Mouse (Mus musculus): ENCODE data around the gene Dcbld1. TPM values are rescaled to one million over a fixed set of nuclear protein-coding genes. Genes with fewer than 3 reads are reported as not detected.
A peak's percentile ranks its signal among the peaks of the same experiment; 100 is the strongest.

Gene Dcbld1
- polyA plus RNA-seq (2012; ENCODE audit: insufficient read depth, low replicate concordance) = 0.39 and 0.69 TPM in 2 replicates

DNA sequence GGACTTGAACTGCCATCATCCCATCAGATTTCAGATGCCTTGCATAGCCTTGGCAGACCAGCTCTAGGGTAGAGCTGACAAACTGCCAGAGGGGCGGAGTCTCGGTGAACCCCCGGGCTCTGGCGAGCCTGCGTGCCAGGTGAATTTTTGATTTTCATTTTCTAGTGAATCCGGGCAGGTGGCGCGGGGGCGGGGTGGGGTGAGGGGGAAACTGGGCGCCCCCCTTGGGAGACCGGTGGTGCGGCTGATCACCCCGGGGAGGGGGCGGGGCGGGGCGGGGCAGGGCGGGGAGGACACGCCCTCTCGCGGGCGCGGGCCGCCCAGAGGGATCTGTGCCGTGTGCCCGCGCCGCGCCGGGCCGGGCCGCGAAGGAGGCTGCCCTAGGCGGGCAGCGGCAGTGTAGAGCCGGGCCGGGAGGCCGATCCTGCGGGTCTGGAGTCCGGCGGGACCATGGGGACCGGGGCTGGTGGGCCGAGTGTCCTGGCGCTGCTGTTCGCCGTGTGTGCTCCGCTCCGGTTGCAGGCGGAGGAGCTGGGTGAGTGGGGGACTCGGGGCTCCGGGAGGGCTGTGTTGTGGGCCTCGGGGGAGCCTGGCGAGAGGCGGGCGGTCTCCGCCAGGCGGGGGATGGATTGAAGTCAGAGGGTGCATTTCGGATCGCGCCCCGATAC is at the start of gene Dcbld1:
Gene Dcbld1, plus strand, starts transcription at position 319 of the 668 bp plus-strand sequence.
- H3K36me3 ChIP-seq (replicated peaks; ENCODE audit: low read length) = no peaks in the 10 kb centered on the region
- H3K4me3 ChIP-seq (replicated peaks) = peak within 1 kb of the TSS; percentile 93
- H3K4me1 ChIP-seq = peaks cover 22% of the 10 kb centered on the region
- TF ChIP-seq GATA1 (IDR thresholded peaks at IDR 0.05; ENCODE audit: borderline replicate concordance, low read length) = no peak
- no peak for TF ChIP-seq FLI1 (IDR thresholded peaks at IDR 0.05; ENCODE audit: low read length)
- H3K27me3 ChIP-seq (replicated peaks) = peaks cover 45% of the 10 kb centered on the region
- H3K9me3 ChIP-seq = peaks cover 9% of the 10 kb centered on the region

DNA sequence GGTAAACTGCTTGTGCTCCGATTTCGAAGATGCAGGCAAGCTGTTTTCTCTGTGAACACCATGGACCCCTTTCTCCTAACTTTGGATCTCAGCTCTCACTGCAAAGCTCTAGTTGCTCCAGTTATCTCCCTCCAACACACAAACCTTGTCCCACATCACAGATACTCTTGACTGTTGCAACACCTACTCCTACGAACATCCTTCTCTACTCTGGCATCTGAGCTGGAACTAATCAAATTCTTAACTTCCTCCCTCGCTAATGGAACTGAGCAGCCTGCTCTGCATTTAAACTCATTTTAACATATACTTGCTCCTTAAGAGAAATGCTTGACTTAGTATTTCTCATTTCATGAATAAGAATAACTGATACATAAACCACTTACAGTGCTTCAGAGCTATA is 47.5 kb upstream of the Dcbld1 start:
- H3K9me3 ChIP-seq = no peaks in the 10 kb centered on the region
- no peaks in the 10 kb centered on the region for H3K4me1 ChIP-seq
- no peaks in the 10 kb centered on the region for H3K27me3 ChIP-seq (replicated peaks)
- no peak overlapping the region for H3K4me3 ChIP-seq (replicated peaks)
- TF ChIP-seq GATA1 (IDR thresholded peaks at IDR 0.05; ENCODE audit: borderline replicate concordance, low read length) (no peak), FLI1 (IDR thresholded peaks at IDR 0.05; ENCODE audit: low read length) (no peak)
- no peaks in the 10 kb centered on the region for H3K36me3 ChIP-seq (replicated peaks; ENCODE audit: low read length)

DNA sequence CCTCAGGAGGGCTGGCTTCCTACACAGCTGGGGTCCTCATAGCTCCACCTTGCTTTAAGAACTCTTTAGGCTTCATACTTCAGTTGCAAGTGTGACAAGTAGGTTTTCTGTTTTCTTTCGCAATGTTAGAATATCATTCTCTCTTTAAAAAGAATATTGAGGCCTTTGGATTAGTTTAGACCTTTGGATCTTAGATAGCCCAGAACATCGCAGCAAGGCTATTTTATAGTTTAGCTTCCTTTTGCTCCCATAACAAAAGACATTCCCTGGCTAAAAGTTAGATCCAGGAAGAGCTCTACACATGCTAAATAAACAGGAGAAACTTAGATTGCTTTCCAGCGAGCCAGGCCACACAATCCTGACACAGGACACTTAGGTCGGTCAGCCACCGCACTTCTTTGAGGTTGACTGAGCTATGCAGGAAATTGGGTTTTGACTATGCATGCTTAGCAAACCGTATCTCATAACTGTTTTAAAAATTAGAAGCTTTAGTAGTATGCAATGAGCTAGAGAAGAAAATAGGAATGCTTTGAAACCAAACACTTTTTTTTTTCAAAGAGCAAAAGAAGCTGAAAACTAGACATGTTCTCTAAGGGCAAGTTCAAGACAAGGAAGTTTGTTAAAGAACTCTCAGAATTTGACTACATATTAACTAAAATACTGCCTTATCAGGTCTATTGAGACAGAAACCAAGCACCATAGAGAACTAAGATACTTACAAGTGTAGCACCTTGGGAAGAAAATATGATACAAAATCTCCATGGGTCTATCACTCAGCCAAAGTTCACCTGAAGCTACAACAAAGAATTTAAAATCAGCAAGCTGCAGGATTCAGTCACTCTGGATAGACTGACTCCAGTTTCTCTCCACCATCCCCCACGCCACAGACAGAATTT is 38.2 kb upstream of the Dcbld1 start, which contains the start of gene Ros1:
Gene Ros1, minus strand, starts transcription at position 288 of the 896 bp plus-strand sequence.
- no peaks in the 10 kb centered on the region for H3K4me1 ChIP-seq
- no peaks in the 10 kb centered on the region for H3K27me3 ChIP-seq (replicated peaks)
- peaks cover 2% of the 10 kb centered on the region; the same call in 1 of the 2 replicates for H3K9me3 ChIP-seq
- no peaks in the 10 kb centered on the region for H3K36me3 ChIP-seq (replicated peaks; ENCODE audit: low read length)
- H3K4me3 ChIP-seq (replicated peaks) = no peak within 1 kb of the TSS
- TF ChIP-seq GATA1 (IDR thresholded peaks at IDR 0.05; ENCODE audit: borderline replicate concordance, low read length) = no peak
- no peak for TF ChIP-seq FLI1 (IDR thresholded peaks at IDR 0.05; ENCODE audit: low read length)

DNA sequence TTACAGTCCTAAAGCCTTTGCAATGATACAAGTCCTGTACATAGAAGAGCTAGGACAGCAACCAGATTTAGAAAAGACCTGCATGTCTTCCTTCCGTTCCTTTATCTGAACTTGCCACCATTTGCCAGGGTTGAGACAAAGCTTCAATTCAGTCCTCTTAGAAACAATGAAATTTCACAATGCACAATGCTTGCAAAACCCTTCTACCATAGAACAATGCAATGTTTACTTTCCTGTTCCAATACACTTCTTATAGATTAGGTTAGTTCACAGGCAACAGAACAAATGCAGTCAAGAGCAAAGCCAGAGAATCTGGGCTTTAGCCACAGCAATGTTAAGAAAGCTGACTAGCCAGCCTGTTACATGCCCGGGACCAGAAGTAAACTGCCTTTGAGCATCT is 29.4 kb upstream of the Dcbld1 start:
- Histone ChIP-seq H3K4me1 (no peaks in the 10 kb centered on the region), H3K4me3 (replicated peaks) (no peak overlapping the region), H3K36me3 (replicated peaks; ENCODE audit: low read length) (no peaks in the 10 kb centered on the region), H3K27me3 (replicated peaks) (no peaks in the 10 kb centered on the region), H3K9me3 (no peaks in the 10 kb centered on the region)
- TF ChIP-seq GATA1 (IDR thresholded peaks at IDR 0.05; ENCODE audit: borderline replicate concordance, low read length) (no peak), FLI1 (IDR thresholded peaks at IDR 0.05; ENCODE audit: low read length) (no peak)

DNA sequence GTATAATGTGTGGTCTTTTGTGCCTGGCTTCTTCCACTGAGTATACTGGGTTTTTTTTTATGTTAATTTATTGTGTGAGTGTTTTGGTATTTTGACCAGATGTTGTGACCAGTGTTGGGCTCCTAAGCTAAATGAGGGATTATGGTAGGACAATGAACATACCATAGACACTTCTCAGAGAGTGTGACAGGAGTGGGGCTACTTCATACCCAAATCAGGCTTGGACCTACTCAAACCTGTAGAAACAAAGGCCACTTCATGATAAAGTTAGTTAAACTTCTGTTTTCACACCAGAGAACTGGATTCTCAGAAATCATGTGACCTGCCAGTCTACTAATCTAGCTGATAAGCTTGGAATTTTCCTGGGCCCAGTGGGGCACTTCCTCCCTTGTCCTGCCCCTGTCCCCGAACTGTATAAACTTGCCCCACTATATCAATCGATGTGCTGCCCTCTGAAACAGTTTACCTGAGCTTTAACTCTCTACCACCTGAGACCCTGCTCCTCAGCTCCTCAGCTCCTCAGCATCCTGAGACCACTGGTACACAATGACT is 18.1 kb upstream of the Dcbld1 start:
- no peaks in the 10 kb centered on the region for H3K9me3 ChIP-seq
- H3K36me3 ChIP-seq (replicated peaks; ENCODE audit: low read length) = no peaks in the 10 kb centered on the region
- TF ChIP-seq FLI1 (IDR thresholded peaks at IDR 0.05; ENCODE audit: low read length) = no peak
- H3K4me1 ChIP-seq = peaks cover 5% of the 10 kb centered on the region; the same call in 1 of the 2 replicates
- H3K4me3 ChIP-seq (replicated peaks) = no peak overlapping the region
- no peaks in the 10 kb centered on the region for H3K27me3 ChIP-seq (replicated peaks)

DNA sequence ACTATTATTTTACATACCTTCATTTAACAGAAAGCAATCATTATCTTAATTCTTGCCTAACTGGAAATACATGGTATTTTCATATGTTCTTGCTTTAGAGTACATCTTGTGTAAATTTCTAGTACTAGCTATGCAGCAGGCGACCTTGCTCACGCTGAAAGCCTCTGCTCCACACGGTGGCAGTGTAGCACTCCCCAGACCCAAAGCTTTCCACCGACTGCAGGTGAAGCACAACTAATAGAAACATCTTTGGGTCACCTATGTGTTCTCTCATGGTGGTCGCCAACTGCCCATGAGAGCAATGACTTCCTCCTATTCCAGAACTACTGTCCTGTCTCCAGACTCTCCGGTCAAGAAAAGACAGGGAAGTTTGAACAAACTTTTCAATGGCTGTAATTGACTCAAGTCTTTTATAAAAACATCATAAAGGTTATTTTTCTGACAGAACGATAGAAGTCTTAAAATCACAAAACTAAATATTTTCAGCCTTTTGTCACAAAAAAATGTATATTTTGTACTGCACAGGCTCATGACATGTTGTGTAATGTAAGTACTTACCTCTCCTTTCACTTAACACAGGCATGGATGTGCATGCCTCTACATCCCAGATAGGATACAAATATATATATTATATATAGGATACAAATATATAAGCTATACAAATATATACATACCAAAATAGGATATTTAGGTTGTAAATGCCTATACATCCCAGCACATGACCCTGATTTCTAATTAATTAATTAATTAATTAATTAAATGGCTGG is 16.4 kb upstream of the Dcbld1 start:
- Histone ChIP-seq H3K9me3 (no peaks in the 10 kb centered on the region), H3K4me1 (peaks cover 5% of the 10 kb centered on the region; the same call in 1 of the 2 replicates), H3K27me3 (replicated peaks) (no peaks in the 10 kb centered on the region), H3K36me3 (replicated peaks; ENCODE audit: low read length) (no peaks in the 10 kb centered on the region), H3K4me3 (replicated peaks) (no peak overlapping the region)
- TF ChIP-seq FLI1 (IDR thresholded peaks at IDR 0.05; ENCODE audit: low read length) (no peak), GATA1 (IDR thresholded peaks at IDR 0.05; ENCODE audit: borderline replicate concordance, low read length) (no peak)

DNA sequence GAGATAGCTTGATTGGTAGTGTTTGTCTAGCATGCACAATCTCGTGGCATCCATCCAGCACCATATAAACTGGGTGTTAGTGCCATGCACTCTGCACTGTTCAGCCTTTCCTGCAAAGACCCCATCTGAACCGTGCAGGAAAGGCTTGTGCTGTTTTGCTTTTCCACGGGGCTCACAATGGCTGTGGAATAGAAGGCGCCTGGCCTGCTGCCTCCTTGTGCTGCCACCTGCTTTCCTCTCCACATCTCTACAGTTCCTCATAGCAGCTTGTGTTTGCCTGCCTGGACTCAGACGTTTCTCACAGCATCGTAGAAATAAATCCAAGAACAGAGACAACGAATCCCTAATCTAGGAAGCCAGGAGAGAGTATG is 15.9 kb upstream of the Dcbld1 start:
- Histone ChIP-seq H3K4me3 (replicated peaks) (no peak overlapping the region), H3K36me3 (replicated peaks; ENCODE audit: low read length) (no peaks in the 10 kb centered on the region), H3K4me1 (peaks cover 5% of the 10 kb centered on the region; the same call in 1 of the 2 replicates), H3K9me3 (peaks cover 3% of the 10 kb centered on the region; the same call in 1 of the 2 replicates), H3K27me3 (replicated peaks) (no peaks in the 10 kb centered on the region)
- TF ChIP-seq FLI1 (IDR thresholded peaks at IDR 0.05; ENCODE audit: low read length) = no peak
- TF ChIP-seq GATA1 (IDR thresholded peaks at IDR 0.05; ENCODE audit: borderline replicate concordance, low read length) = no peak

DNA sequence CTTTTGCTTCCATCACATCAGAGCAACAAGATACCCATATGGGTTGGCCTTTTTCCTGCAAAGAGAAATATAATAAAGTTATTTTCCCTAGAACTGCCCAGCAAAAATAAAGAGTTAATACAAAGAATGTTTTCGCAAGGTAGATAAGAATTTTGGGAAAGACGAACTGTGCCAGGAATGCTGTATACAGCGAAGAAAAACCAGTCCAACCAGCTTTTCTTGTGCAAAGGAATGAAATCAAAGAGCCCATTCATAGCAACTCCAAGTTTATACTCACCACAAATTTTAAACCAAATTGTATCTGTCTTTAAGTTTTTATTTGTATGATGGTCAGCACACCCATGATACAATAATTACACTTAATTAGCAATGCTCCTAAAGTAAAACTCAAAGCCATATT is 13.8 kb upstream of the Dcbld1 start:
- H3K9me3 ChIP-seq = peaks cover 7% of the 10 kb centered on the region

More for the DNA sequence above, 13.8 kb upstream of the Dcbld1 start:
- no peak for TF ChIP-seq FLI1 (IDR thresholded peaks at IDR 0.05; ENCODE audit: low read length)
- no peak for TF ChIP-seq GATA1 (IDR thresholded peaks at IDR 0.05; ENCODE audit: borderline replicate concordance, low read length)
- peaks cover 5% of the 10 kb centered on the region; the same call in 1 of the 2 replicates for H3K4me1 ChIP-seq
- no peak overlapping the region for H3K4me3 ChIP-seq (replicated peaks)
- no peaks in the 10 kb centered on the region for H3K27me3 ChIP-seq (replicated peaks)
- H3K36me3 ChIP-seq (replicated peaks; ENCODE audit: low read length) = no peaks in the 10 kb centered on the region

Data from megakaryocyte, embryonic 14.5 days (primary cell).